Mouse (Mus musculus) hindbrain, embryonic 10.5 days (tissue): ENCODE results near the gene Iqcm. TPM values are rescaled to one million over a fixed set of nuclear protein-coding genes. Genes with fewer than 3 reads are reported as not detected.
"Not testable (repeated sequence)": the region's sequence is repeated elsewhere in the genome, so short reads cannot be mapped to it uniquely, and the experiment has no call there.

ENCODE experiments used
- DNase-seq: peaks from one replicate; pipeline ENCODE4 v3.0.0-alpha.2; 2017; ENCODE audit warnings: low spot score
- H3K27ac ChIP-seq: fragments of 300-500 bp; sonication (generic); 2 replicates; pipeline ENCODE4 v1.5.1; 2016; ENCODE audit warnings: mild to moderate bottlenecking, moderate library complexity
- H3K27me3 ChIP-seq: fragments of 300-500 bp; sonication (generic); 2 replicates; pipeline ENCODE4 v1.6.1; 2016; ENCODE audit warnings: mild to moderate bottlenecking; ENCODE audit not compliant: poor library complexity, insufficient read depth, severe bottlenecking
- H3K36me3 ChIP-seq: fragments of 300-500 bp; sonication (generic); 2 replicates; pipeline ENCODE4 v1.6.1; 2016; ENCODE audit warnings: mild to moderate bottlenecking, moderate library complexity
- H3K4me1 ChIP-seq: fragments of 300-500 bp; sonication (generic); replicated peaks from 2 replicates; pipeline ENCODE4 v1.6.1; 2016; ENCODE audit warnings: mild to moderate bottlenecking
- H3K4me3 ChIP-seq: fragments of 300-500 bp; sonication (generic); 2 replicates; pipeline ENCODE4 v1.5.1; 2016; ENCODE audit warnings: mild to moderate bottlenecking, moderate library complexity
- H3K9me3 ChIP-seq: fragments of 300-500 bp; sonication (generic); 2 replicates; pipeline ENCODE4 v1.6.1; 2016; ENCODE audit warnings: mild to moderate bottlenecking, moderate library complexity
- WGBS: fragments of 180-500 bp; shearing (Covaris S2); methylation state at CpG from one replicate; pipeline ENCODE4 v1.1.7; 2016; 5-methylcytosine and 5-hydroxymethylcytosine counted together
- polyA plus RNA-seq: library from polyadenylated mRNA; unstranded; fragments of >200 nt; fragmentation: Nextera tagmentation; extraction: Ambion mirVana; gene quantifications from 2 replicates; pipeline ENCODE4 v1.2.1, GENCODE M21; 2016

Gene Iqcm
- not detected in 2 replicates for polyA plus RNA-seq

- no peak for DNase-seq
- no peaks in the 10 kb centered on the region for H3K4me1 ChIP-seq
- no peaks in the 10 kb centered on the region for H3K36me3 ChIP-seq
- no peaks in the 10 kb centered on the region for H3K27me3 ChIP-seq
- 91% methylated on average over 7 of the region's 7 CpGs for WGBS
- no peaks in the 10 kb centered on the region for H3K9me3 ChIP-seq
- no peak within 1 kb of the TSS for H3K27ac ChIP-seq
- no peak within 1 kb of the TSS for H3K4me3 ChIP-seq
Measured at GRCm38 (mm10) chr8:75448394-75448793, at the start of gene Iqcm. TSS of gene Iqcm (plus strand) at chr8:75448694.

DNA sequence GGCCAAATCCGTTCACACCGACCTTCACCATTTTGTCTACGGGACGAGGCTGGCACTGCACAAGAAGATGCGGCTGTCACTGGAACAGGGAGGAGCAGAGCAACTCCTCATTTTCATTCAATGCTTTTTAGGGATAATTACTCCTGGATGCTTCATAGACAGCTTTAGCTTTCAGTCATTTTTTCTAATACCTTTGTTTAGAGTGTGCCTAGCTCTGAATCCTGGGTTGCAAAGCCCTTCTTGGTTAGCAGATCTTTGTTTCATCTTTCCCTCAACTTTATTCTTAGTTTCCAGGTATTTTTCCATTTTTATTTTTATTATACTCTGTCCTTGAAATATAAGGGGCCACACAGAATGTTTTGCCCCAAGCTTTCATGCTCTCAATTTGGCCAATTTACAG, 42.0 kb upstream of the Iqcm start, which contains the start of gene Gm10358:
Gene Gm10358 (minus strand): TSS at position 101 of the 400 bp plus-strand sequence.
- 96% methylated on average over 5 of the region's 5 CpGs for WGBS
- Histone ChIP-seq H3K27ac (no peak within 1 kb of the TSS), H3K4me3 (no peak within 1 kb of the TSS), H3K4me1 (no peaks in the 10 kb centered on the region), H3K36me3 (no peaks in the 10 kb centered on the region), H3K9me3 (no peaks in the 10 kb centered on the region), H3K27me3 (no peaks in the 10 kb centered on the region)
- DNase-seq, result no peak

DNA sequence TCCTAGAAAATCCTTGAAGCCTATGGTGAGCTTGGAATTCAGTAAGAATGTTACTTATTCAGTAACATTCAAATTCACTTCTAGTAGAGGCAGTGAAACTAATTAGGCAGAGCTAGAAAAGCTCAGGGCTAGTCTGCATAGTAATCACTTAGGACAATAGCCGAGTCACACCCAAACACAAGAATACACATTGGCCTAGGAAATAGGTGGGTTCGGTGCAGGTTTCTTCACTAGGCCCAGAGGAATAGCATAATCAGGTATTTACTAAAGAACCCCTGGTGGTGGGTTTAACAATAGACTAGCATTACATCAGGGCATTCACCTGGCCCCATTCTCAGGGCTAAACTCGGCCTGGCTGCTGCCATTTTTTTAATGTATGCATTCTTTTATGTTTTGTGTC, 32.8 kb upstream of the Iqcm start:
- H3K27ac ChIP-seq, H3K27me3 ChIP-seq, H3K36me3 ChIP-seq, DNase-seq, H3K4me1 ChIP-seq, H3K9me3 ChIP-seq, H3K4me3 ChIP-seq: not testable (repeated sequence)
- WGBS, result 85% methylated on average over 3 of the region's 3 CpGs

GRCm38 (mm10) chr8:75476756-75477155, 28.3 kb downstream of the Iqcm start:
- 84% methylated on average over 1 of the region's 1 CpGs for WGBS
- no peak for DNase-seq
- no peaks in the 10 kb centered on the region for H3K9me3 ChIP-seq
- H3K27ac ChIP-seq, result no peak overlapping the region
- H3K27me3 ChIP-seq, result no peaks in the 10 kb centered on the region
- H3K4me3 ChIP-seq, result no peak overlapping the region
- H3K36me3 ChIP-seq, result no peaks in the 10 kb centered on the region
- no peaks in the 10 kb centered on the region for H3K4me1 ChIP-seq

DNA sequence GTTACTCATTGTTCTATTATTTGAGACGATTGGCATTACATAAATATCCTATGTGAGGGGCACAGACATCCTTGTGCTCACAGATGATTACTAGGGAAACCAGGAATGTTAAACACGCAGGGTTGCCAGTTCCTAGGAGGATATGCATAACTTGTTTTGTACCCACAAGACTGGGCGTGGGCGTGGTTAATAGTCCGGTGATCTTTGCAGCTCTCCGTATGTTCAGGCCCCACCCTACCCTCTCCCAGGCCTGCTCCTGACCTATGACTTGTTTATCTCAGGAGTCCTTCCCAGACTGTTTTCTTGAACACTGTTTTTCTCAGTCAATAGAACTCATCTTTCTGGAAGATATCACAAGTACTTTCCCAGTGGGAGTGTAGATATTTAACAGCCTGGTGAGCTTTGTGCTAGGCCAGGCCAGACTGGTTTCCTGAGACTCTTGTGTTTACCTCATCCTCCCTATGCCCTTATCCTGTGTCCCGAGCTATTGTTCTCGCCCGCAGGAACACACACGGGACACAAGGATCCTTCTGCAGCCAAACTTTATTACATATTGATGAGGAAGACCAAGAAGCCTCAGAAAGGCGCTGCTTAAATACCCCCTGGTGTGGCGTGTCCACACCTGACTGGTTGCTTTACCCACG, 40.7 kb downstream of the Iqcm start:
- 82% methylated on average over 13 of the region's 13 CpGs for WGBS
- H3K4me3 ChIP-seq, result no peak overlapping the region
- no peaks in the 10 kb centered on the region for H3K9me3 ChIP-seq
- no peak overlapping the region for H3K27ac ChIP-seq
- no peaks in the 10 kb centered on the region for H3K36me3 ChIP-seq
- DNase-seq, result no peak
- H3K27me3 ChIP-seq, result no peaks in the 10 kb centered on the region
- H3K4me1 ChIP-seq, result no peaks in the 10 kb centered on the region

DNA sequence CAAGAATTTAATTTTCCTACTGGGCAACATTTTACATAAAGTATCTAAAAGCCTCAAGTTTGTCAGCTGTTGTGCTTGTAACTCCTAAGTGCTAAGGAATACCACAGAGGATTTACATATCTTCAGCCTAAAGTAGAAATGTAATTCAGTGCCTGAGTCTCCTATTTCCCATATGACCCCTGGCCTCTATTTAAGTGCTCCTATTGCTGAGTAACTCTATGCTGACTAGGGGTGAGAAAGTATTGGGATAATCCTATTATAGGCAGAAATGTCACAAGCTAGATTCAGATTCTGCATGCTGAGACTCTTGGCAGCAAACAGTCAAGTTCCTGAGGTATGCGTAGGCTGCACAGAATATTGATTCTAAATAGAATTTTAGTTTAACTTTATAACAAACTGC, 60.8 kb downstream of the Iqcm start:
- Histone ChIP-seq H3K9me3 (no peaks in the 10 kb centered on the region), H3K27me3 (no peaks in the 10 kb centered on the region), H3K4me1 (no peaks in the 10 kb centered on the region), H3K36me3 (no peaks in the 10 kb centered on the region), H3K4me3 (no peak overlapping the region), H3K27ac (no peak overlapping the region)
- 86% methylated on average over 1 of the region's 1 CpGs for WGBS
- no peak for DNase-seq

DNA sequence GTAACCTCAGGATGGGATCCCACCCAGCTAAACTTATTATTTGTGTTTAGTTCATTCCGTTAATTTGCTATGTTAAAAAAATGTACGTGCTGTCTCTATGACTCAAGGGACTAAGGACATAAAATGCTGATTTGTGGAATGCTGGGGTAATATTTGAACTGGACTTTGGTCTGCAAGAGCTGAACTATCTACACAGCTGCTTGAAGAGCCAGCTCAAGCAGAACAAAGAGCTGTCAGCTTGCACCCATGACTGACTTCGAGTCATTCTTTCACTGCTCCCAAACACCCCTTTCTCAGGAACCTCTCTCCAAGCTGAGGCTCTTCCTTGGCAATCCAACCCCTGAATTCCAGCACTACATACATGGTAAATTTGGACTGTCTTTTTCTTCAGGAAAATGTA, 65.3 kb downstream of the Iqcm start:
- WGBS, result 87% methylated on average over 3 of the region's 3 CpGs
- Histone ChIP-seq H3K27me3 (no peaks in the 10 kb centered on the region), H3K4me1 (no peaks in the 10 kb centered on the region), H3K36me3 (no peaks in the 10 kb centered on the region), H3K27ac (no peak overlapping the region), H3K9me3 (no peaks in the 10 kb centered on the region), H3K4me3 (no peak overlapping the region)
- no peak for DNase-seq

- no peak overlapping the region for H3K4me3 ChIP-seq
- DNase-seq, result no peak
- no peaks in the 10 kb centered on the region for H3K36me3 ChIP-seq
- 90% methylated on average over 3 of the region's 3 CpGs for WGBS
- H3K27me3 ChIP-seq, result no peaks in the 10 kb centered on the region
- no peaks in the 10 kb centered on the region for H3K4me1 ChIP-seq
- H3K9me3 ChIP-seq, result no peaks in the 10 kb centered on the region
- no peak overlapping the region for H3K27ac ChIP-seq
Measured at GRCm38 (mm10) chr8:75549284-75549683, 100.8 kb downstream of the Iqcm start.

GRCm38 (mm10) chr8:75596281-75596680, 147.8 kb downstream of the Iqcm start:
- H3K4me3 ChIP-seq, result no peak overlapping the region
- H3K36me3 ChIP-seq, result no peaks in the 10 kb centered on the region
- no peak overlapping the region for H3K27ac ChIP-seq
- no peaks in the 10 kb centered on the region for H3K27me3 ChIP-seq
- WGBS, result 79% methylated on average over 2 of the region's 2 CpGs
- H3K9me3 ChIP-seq, result no peaks in the 10 kb centered on the region
- DNase-seq, result no peak
- no peaks in the 10 kb centered on the region for H3K4me1 ChIP-seq

DNA sequence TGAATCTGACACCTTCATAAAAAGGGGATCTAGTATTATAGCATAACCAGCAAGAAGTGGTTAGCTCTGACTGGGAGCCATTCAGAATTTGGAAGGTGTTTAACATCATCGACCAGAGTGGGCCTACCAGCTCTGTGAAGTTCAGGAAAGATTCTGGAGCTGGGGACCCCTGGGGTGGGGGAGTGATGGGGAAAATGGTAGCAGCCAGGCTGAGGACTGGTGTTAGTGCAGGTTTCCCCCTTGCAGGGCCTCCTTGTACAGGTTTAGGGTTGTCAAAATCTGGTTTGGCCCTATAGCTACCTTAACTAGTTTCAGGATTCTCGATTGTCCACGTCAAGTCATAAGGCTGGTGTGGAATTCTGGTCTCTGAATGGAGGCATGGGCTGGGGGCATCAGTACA, 194.5 kb downstream of the Iqcm start:
- DNase-seq, result no peak
- WGBS, result 89% methylated on average over 3 of the region's 3 CpGs
- H3K36me3 ChIP-seq, result no peaks in the 10 kb centered on the region
- H3K27me3 ChIP-seq, result no peaks in the 10 kb centered on the region
- no peaks in the 10 kb centered on the region for H3K9me3 ChIP-seq
- H3K27ac ChIP-seq, result no peak overlapping the region
- H3K4me1 ChIP-seq, result no peaks in the 10 kb centered on the region
- no peak overlapping the region for H3K4me3 ChIP-seq

DNA sequence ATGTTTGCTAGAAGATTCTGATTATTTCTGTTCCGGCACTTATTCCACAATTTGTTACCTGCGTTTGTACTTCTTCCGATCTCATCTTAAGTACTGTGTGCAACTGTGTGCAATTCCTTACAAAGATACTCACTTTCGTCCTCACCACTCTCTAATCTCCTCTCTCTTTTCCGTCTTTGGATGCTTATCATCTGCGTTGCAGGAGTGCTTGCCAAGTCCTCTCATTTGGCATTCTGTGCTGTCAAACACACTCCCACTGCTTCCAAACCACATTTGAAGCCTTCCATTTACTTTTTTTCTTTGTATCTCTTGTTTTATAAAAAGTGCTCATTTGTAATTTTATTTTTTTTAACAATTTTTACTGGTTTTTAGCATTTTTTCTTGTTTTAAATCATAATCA, 210.8 kb downstream of the Iqcm start:
- H3K9me3 ChIP-seq, result no peaks in the 10 kb centered on the region
- DNase-seq, result no peak
- H3K4me3 ChIP-seq, result no peak overlapping the region
- H3K27me3 ChIP-seq, result no peaks in the 10 kb centered on the region
- no peaks in the 10 kb centered on the region for H3K36me3 ChIP-seq
- H3K4me1 ChIP-seq, result no peaks in the 10 kb centered on the region
- no peak overlapping the region for H3K27ac ChIP-seq
- whole genome bisulfite sequencing, result 92% methylated on average over 6 of the region's 6 CpGs

DNA sequence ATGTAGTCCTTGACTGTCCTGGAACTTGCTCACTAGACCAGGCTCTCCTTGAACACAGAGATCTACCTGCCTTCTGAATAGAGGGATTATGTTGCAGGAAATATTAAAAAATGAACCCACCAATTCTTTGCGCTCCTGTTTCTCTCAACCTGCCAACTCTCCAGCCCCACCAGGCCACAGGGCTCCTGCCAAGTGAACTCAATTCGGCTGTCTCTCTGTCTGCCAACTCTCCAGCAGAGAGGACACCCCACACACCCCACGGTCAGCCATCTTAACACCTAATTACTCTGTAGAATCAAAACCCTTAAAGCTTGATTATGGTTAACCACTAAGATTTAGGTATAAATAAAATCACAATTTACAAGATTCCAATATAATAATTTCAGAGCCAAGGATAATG, 298.1 kb downstream of the Iqcm start:
- Histone ChIP-seq H3K27ac (no peak overlapping the region), H3K9me3 (no peaks in the 10 kb centered on the region), H3K4me3 (no peak overlapping the region), H3K27me3 (no peaks in the 10 kb centered on the region), H3K36me3 (no peaks in the 10 kb centered on the region), H3K4me1 (no peaks in the 10 kb centered on the region)
- 86% methylated on average over 3 of the region's 3 CpGs for WGBS
- no peak for DNase-seq

DNA sequence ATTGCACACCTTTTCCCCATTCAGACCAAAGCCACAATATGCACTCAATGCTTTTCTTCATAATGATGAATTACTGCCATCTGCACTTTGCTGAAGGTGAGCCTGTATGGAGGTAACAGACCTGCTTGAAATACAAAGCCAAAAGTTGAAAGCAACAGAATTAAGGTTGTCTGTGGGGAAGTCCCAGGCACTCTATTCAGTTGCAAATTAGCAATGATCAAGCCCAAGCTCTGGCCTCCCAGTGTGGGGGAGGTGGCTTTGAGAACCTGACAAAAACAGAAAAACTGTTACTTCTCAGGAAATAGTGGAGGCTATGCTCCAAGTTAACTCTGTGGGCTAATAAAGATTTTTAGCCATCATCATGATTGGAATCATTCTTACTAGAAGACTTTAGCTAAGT, 307.1 kb downstream of the Iqcm start:
- Histone ChIP-seq H3K9me3 (0 out of 2 replicates have a peak, but pooled peaks cover 9% of the 10 kb centered on the region), H3K4me3 (no peak overlapping the region), H3K27me3 (no peaks in the 10 kb centered on the region), H3K4me1 (no peaks in the 10 kb centered on the region), H3K27ac (no peak overlapping the region), H3K36me3 (no peaks in the 10 kb centered on the region)
- no peak for DNase-seq
